Mouse (Mus musculus): ENCODE results near the gene Trpc4.

DNA sequence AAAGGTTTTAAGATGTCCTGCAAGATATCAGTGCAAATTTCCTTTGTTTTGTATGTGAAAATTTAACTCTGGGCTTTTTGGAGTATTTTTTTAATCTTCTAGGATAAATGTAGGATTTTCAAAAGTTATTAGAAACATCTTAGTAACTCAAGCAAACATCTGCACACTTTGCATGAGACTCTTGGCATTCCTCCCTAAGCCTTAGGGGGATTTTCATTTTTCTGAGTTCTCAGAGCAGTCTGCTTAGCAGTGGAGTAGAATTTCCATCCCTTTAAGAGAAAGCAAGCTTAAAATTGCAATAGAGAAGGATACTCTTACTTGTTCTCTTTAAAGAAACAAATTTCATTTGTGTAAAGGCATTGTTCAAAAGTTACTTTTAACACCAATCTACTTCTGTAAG lies 205.8 kb downstream of the Trpc4 start:
- no peak for TF ChIP-seq POLR2A (IDR thresholded peaks at IDR 0.05; ENCODE audit: borderline replicate concordance, control insufficient read depth, low read depth, low read length)
- TF ChIP-seq CTCF (IDR thresholded peaks at IDR 0.05; ENCODE audit: control insufficient read depth, insufficient read depth, low read length), result no peak

Data from bone marrow, adult 2 months (tissue).